Mouse (Mus musculus) liver, embryonic 14.5 days (tissue): ENCODE data around the gene Zfp866. TPM values are rescaled to one million over a fixed set of nuclear protein-coding genes. Genes with fewer than 3 reads are reported as not detected.

Experiments used
- ATAC-seq: fragments of 200-750 bp; cut with Nextera tagmentation; 2 replicates; pipeline ENCODE4 v1.8.0; 2017; ENCODE audit warnings: moderate number of reproducible peaks, mild to moderate bottlenecking, moderate library complexity; ENCODE audit not compliant: insufficient read depth
- DNase-seq, 3 experiments: peaks; one replicate each; pipeline ENCODE4 v3.0.0-alpha.2; 2012 to 2013; ENCODE audit warnings: low read depth in 3 of 3, low spot score in 3 of 3
- H3K27ac ChIP-seq: fragments of 300-500 bp; sonication (generic); 2 replicates; pipeline ENCODE4 v1.5.1; 2014; ENCODE audit warnings: moderate library complexity, mild to moderate bottlenecking, control low read depth, inconsistent platforms
- H3K27me3 ChIP-seq: fragments of 300-500 bp; sonication (generic); 2 replicates; pipeline ENCODE4 v1.6.1; 2014; ENCODE audit warnings: mild to moderate bottlenecking, low read length, moderate library complexity; ENCODE audit not compliant: control insufficient read depth, insufficient read depth
- H3K36me3 ChIP-seq: fragments of 300-500 bp; sonication (generic); replicated peaks from 2 replicates; pipeline ENCODE4 v1.6.1; 2014; ENCODE audit warnings: low read depth; ENCODE audit not compliant: control insufficient read depth, insufficient read depth
- H3K4me1 ChIP-seq, 2 experiments: fragments of 200-500 bp in 1 of 2; fragments of 300-500 bp in 1 of 2; sonication (generic) in 1 of 2; replicated peaks; 2 replicates each; pipeline ENCODE4 v1.6.1; 2012 to 2014; ENCODE audit warnings: antibody characterized with exemption in 1 of 2, inconsistent platforms in 1 of 2, low read length in 1 of 2; ENCODE audit not compliant: control insufficient read depth in 2 of 2, insufficient read depth in 2 of 2
- H3K4me2 ChIP-seq: fragments of 300-500 bp; sonication (generic); 2 replicates; pipeline ENCODE4 v1.6.1; 2014; ENCODE audit warnings: low read depth, mild to moderate bottlenecking, control low read depth, moderate library complexity
- H3K4me3 ChIP-seq, 2 experiments: fragments of 200-500 bp in 1 of 2; fragments of 300-500 bp in 1 of 2; sonication (generic) in 1 of 2; 2 replicates each; pipeline ENCODE4 v1.5.1; 2012 to 2014; ENCODE audit warnings: low read depth in 2 of 2, low read length in 2 of 2, mild to moderate bottlenecking in 2 of 2, control low read depth in 1 of 2, inconsistent platforms in 1 of 2, moderate library complexity in 1 of 2; ENCODE audit not compliant: insufficient read depth in 1 of 2
- H3K9ac ChIP-seq: fragments of 300-500 bp; sonication (generic); replicated peaks from 2 replicates; pipeline ENCODE4 v1.6.1; 2014; ENCODE audit warnings: mild to moderate bottlenecking, control low read depth, moderate library complexity
- H3K9me3 ChIP-seq: fragments of 300-500 bp; sonication (generic); 2 replicates; pipeline ENCODE4 v1.6.1; 2016; ENCODE audit warnings: low read length, mixed read lengths; ENCODE audit not compliant: control insufficient read depth
- CTCF ChIP-seq: IDR thresholded peaks from 2 replicates; pipeline ENCODE4 v1.5.1; 2016; ENCODE audit warnings: antibody characterized with exemption, low read depth, control low read depth
- EP300 ChIP-seq: IDR thresholded peaks from 2 replicates; pipeline ENCODE4 v1.6.1; 2016; ENCODE audit warnings: antibody characterized with exemption, low read depth
- WGBS: fragments of 180-500 bp; shearing (Covaris S2); extraction: QIAGEN DNeasy Blood & Tissue Kit; methylation state at CpG from one replicate; pipeline ENCODE4 v1.1.7; 2014; ENCODE audit not compliant: insufficient replicate concordance; 5-methylcytosine and 5-hydroxymethylcytosine counted together
- polyA plus RNA-seq, 2 experiments: library from polyadenylated mRNA; depleted of rRNA in 1 of 2; stranded (reverse) in 1 of 2; unstranded in 1 of 2; fragments of >200 nt; fragmentation: Nextera tagmentation in 1 of 2; extraction: Ambion mirVana in 1 of 2; gene quantifications; 2 replicates each; pipeline versions ENCODE4 v1.2.1 to v1.2.3; 2012 to 2014

Zfp866 gene
- polyA plus RNA-seq, 2 experiments = 5.8 to 6.0 TPM

GRCm38 (mm10) chr8:69809820-69810219, 18.8 kb upstream of the Zfp866 start:
- Histone ChIP-seq H3K27ac (no peak overlapping the region), H3K4me3 (no peak overlapping the region), H3K9ac (no peak overlapping the region), H3K9me3 (no peaks in the 10 kb centered on the region), H3K27me3 (no peaks in the 10 kb centered on the region), H3K4me2 (no peak overlapping the region), H3K36me3 (peaks cover 19% of the 10 kb centered on the region), H3K4me1 (peaks cover 4 to 7% of the 10 kb centered on the region in 2 experiments; a peak in 3 of 4 replicates)
- 37% methylated on average over 3 of the region's 3 CpGs for WGBS
- ATAC-seq (no peak), DNase-seq (no peak)
- TF ChIP-seq EP300 (no peak), CTCF (no peak)

GRCm38 (mm10) chr8:69808864-69809403, 18.0 kb upstream of the Zfp866 start:
- Histone ChIP-seq H3K4me2 (peak overlapping the region; percentile 97), H3K9me3 (no peaks in the 10 kb centered on the region), H3K9ac (peak overlapping the region; percentile 57), H3K27me3 (no peaks in the 10 kb centered on the region), H3K4me1 (peaks cover 4 to 7% of the 10 kb centered on the region in 2 experiments; a peak in 3 of 4 replicates), H3K36me3 (peaks cover 25% of the 10 kb centered on the region), H3K4me3 (peak overlapping the region; percentile 47 to 63), H3K27ac (no peak overlapping the region)
- peak; percentile 36; the same call in 1 of the 2 replicates for ATAC-seq
- DNase-seq = no peak
- no peak for TF ChIP-seq CTCF
- no peak for TF ChIP-seq EP300
- under 1% methylated on average over 23 of the region's 23 CpGs for WGBS

- Histone ChIP-seq H3K4me3 (peak within 1 kb of the TSS; percentile 47 to 63), H3K27ac (no peak within 1 kb of the TSS), H3K36me3 (peaks cover 31% of the 10 kb centered on the region), H3K9me3 (no peaks in the 10 kb centered on the region), H3K27me3 (no peaks in the 10 kb centered on the region), H3K9ac (peak within 1 kb of the TSS; percentile 57), H3K4me2 (peak within 1 kb of the TSS; percentile 97), H3K4me1 (peaks cover 4 to 7% of the 10 kb centered on the region in 2 experiments; a peak in 3 of 4 replicates)
- WGBS = 5% methylated on average over 28 of the region's 28 CpGs
- ATAC-seq (peak; percentile 68), DNase-seq (peak; percentile 47 to 59 (median 58))
- TF ChIP-seq EP300 (no peak), CTCF (no peak; the same call in 1 of the 2 replicates)
Measured at GRCm38 (mm10) chr8:69808094-69808863, 17.3 kb upstream of the Zfp866 start, which contains the start of gene Gmip. TSS of gene Gmip (plus strand) at chr8:69808679.

- H3K4me2 ChIP-seq = no peak overlapping the region
- H3K36me3 ChIP-seq = peaks cover 41% of the 10 kb centered on the region
- H3K27me3 ChIP-seq = no peaks in the 10 kb centered on the region
- TF ChIP-seq EP300 (no peak), CTCF (no peak)
- WGBS = 89% methylated on average over 5 of the region's 5 CpGs
- H3K4me3 ChIP-seq = no peak overlapping the region
- no peak overlapping the region for H3K9ac ChIP-seq
- peaks cover 4 to 7% of the 10 kb centered on the region in 2 experiments; a peak in 3 of 4 replicates for H3K4me1 ChIP-seq
- H3K9me3 ChIP-seq = no peaks in the 10 kb centered on the region
- ATAC-seq (no peak), DNase-seq (no peak)
- no peak overlapping the region for H3K27ac ChIP-seq
Measured at GRCm38 (mm10) chr8:69807236-69807635, 16.3 kb upstream of the Zfp866 start.

- 84% methylated on average over 9 of the region's 9 CpGs for WGBS
- peaks cover 55% of the 10 kb centered on the region for H3K36me3 ChIP-seq
- no peaks in the 10 kb centered on the region for H3K27me3 ChIP-seq
- no peak for ATAC-seq
- TF ChIP-seq CTCF (no peak), EP300 (no peak)
- H3K9ac ChIP-seq = no peak overlapping the region
- no peak overlapping the region for H3K4me2 ChIP-seq
- DNase-seq = no peak
- H3K4me1 ChIP-seq = peaks cover 4 to 7% of the 10 kb centered on the region in 2 experiments; a peak in 3 of 4 replicates
- no peak overlapping the region for H3K27ac ChIP-seq
- H3K4me3 ChIP-seq = no peak overlapping the region
- H3K9me3 ChIP-seq = no peaks in the 10 kb centered on the region
Measured at GRCm38 (mm10) chr8:69805491-69805890, 14.5 kb upstream of the Zfp866 start.
